Mouse (Mus musculus) kidney, postnatal 10 days (tissue): Measurements from ENCODE around the gene Pptc7.

ENCODE experiments used
- DNase-seq: peaks from one replicate; pipeline ENCODE4 v3.0.0; 2021; ENCODE audit warnings: mixed read lengths

Pptc7 gene

DNA sequence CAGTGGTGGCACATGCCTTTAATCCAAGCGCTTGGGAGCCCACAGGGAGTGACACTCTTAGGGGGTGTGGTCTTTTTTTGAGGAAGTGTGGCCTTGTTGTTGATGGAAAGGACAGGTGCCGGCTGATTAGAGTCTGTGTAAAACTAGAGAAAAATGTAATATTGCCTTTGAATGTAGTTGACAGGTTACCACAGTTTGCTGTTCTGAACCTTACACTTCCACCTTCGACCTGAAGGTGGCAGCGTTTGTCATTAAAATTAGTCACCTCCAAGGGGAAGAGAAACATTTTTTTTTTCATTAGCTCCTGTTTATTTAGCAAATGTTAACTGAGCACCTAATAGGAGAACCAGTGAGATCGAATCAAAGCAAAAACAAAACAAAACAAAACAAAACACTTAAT lies 16.3 kb upstream of the Pptc7 start:
- DNase-seq, result peak; percentile 89

DNA sequence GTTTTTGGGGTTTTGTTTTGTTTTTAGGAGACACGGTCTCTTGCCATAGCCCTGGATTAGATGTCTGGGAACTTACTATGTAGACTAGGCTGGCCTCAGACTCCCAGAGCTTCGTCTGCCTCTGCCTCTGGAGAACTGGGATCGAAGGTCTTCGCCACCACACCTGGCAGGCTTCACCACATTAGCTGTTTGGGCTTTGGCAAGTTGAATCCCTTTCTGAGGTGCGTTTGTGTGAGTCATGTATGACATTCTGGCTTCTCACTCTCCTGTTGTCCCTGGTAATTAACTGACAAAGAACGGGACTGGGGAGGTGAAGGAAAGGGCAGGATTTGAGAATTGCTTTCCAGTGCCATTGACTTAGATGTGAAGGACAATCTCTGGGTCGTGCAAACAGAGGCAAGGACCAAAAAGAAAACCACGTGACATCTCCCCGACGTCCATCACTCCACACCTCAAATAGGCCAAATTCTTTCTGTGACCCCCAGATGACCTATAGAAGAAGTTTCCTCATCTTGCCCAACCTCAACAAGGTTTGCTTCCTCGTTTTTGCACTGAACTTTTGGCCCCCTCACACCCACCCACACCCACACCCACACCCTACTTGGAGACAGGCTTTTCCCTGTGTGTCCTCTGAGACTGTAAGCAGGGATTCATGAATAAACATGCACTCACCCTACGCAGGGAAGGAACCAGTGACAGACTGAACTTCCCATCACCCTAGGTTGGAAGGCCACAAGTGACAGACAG lies 15.1 kb upstream of the Pptc7 start:
- no peak for DNase-seq

DNA sequence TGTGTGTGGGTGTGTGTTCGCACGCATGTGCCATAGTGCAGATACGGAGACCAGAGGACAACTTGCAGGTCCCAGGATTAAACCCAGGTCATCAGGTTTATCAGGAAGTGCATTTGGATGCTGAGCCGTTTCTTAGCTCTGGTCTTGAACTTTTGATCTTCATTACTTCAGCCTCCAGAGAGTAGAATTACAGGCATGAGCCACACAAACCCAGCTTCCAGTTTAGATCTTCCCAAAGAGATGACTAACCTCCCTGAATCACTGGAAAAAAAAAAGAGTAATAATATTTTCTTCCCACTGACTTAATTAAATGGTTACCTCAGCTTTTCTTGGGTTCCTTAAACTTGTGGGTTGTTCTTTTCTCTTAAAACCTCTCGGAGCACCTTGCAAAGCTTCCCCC lies 11.3 kb upstream of the Pptc7 start:
- no peak for DNase-seq

DNA sequence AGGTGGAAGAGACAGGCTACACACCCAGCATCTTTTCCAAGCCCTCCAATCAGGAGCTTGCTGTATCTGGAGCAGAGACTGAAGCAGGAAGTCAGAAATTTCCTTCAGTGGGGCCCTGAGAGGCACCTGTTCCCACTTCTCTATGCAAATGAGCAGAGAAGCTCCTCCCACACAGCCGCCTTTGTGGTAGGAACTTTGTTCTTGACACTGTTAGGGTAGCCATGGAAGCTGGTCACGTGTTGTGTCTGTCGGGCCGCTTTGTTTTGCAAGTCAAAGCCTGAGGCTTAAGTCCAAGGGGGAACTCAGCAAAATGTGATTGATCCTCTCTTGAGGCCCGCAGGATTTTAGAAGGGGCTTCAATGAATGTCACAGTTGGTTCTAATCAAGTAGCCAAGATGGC lies 9.4 kb upstream of the Pptc7 start:
- DNase-seq, result peak; percentile 64

DNA sequence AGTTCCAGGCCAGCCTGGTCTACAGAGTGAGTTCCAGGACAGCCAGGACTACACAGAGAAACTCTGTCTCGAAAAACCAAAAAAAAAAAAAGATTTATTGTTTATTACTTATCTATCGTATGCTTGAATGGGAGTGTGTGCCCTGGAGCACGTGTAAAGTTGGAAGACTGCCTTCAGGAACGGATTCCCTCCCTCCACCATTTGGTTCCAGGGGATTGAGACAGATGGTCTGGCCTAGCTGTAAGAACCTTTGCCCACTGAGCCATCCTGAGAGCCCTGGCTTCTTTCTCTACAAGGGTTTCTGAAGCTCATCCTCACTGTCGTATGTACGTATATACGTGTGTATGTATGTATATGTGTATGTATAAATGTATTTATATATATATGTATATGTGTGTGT lies 5.2 kb upstream of the Pptc7 start:
- no peak for DNase-seq

DNA sequence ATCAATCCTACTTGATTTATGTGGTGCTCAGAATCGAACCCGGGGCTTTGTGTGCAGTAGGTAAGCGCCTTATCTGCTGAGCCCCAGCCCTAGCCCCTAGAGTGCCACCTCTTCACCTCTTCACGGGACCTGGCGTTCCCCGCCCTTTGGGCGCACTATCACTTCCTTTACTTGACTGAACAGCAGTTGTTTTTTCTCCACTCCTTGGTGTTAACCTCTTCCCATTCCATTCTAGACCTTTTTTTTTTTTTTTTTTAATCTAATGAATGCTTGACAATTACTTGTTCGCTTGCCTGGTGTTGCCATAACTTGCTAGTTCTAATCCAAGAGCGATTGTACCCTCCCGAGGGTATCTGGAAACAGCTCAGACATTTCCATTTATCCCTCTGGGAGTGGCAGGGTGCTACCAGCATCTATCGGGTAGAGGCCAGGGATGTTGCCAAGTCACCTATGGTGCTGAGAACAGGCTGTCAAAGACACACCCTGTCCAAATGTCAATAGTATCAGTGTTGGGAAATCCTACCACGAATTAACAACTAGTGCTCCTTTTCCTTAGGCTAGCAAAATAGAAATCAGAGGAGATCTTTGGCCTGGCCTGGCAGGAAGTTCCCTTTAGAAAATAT lies 4.3 kb upstream of the Pptc7 start:
- no peak for DNase-seq

DNA sequence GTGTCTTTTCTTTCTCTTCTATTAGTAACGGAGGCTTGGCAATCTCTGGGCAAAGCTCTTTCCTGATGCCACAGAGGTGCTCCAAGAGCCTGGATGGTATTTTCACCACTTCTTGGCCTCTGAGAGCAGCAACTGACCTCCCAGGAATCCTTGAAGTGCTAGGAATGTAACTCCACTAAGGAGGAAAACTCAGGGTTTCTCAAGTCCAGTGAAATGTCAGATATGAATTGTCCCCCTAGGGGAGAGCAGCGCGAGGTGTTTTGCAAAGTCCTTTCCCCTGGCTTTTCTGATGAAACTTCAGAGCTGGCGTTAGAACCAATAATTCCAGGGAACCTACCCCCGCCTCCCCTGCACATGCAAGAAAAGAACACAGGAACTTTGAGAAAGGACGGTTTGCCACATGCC lies 3.7 kb upstream of the Pptc7 start:
- no peak for DNase-seq

DNA sequence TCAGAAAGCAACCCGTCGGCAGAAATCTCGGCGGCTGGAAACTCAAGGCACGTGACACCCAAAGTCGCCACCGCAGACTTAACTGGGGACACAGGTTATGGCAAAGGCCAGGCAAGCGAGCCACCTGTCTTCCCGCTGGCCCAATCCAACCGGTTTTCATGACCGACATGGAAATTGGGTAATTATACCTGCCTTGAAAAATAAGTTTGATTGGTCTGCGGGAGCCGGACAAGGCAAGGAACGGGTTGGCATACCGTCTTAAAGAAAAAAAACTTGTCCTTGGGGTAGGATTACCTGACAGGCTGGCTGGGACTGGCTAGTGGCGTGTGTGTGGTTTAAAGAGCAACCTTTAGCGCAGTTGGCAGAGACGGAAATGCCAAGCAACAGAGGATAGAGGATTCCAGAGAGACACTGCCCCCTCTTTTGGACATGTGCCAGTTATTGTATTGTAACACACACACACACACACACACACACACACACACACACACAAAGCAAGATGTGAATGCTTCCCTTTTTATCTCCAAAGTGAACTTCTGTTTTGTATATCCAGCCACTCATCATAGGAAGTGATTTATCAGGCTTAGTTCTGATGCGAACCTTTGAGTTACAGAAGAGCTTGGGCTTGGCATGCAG lies 3.2 kb upstream of the Pptc7 start:
- DNase-seq, result peak; percentile 70

DNA sequence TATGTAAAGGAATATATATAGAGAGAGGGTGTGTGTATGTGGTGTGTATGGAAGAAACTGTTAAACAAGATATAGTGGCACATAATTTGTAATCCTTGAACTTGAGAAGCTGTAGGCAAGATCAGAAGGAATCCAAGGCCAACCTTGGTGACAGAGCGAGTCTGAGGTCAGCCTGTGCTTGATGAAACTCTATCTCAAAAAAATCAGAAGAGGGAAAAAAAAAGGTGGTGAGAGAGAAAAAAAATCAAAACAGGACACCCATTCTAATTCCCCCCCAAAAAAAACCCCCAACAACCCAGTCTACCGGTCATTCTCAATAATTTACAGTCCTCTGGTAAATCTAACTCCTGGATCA lies 360 bp upstream of the Pptc7 start:
- DNase-seq, result no peak

DNA sequence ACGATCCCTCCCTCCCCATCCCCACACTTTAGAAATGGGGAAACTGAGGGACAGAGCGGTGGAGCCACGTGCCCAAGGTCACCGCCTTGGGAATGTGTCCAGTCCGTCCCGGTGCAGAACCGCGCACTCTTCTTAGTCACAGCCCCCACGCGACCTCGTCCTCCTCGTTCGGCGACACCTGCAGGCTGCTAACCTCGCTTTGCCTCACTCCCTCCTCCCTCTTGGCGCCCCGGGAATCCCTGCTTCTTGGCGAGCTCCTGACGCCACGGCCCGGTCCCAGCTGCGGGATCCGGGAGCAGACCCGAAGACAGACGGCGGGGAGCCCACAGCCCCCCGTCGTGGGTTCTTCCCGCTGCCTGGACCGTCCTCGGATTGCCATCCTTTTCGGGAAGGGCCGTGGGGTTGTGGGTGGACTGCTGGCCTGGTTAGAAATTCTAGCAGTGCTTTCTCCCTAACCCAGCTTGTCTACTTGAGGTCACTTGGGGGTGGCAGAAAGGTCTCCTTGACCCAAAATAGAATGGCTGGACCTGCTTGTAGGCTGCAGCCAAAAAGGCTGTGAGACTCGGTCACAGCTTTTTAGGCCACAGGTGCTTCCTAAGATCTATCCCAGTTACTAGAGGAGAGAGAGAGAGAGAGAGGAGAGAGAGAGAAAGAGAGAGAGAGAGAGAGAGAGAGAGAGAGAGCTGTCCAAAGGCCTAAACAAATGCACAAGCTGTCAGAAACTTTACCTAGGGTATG lies 1.0 kb downstream of the Pptc7 start:
- DNase-seq, result peak; percentile 69

DNA sequence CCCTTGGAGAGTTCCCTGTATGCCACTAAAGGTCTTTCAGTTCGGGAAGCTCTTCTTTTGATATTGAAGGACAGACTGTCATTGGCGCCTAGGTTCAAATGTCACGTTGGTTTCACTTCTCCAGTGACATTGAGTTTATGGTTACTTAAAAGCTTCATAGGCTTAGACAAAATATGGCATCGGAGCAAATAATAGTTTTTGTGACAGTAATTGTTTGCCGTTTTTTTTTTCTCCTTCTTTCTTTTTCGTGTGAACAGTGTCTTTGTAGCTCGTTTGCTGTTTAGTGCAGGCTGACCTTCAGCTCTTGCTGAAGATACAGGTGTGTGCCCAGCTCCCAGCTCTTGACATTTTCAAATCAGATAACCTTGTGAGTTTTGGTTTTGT lies 1.6 kb downstream of the Pptc7 start:
- DNase-seq, result no peak

DNA sequence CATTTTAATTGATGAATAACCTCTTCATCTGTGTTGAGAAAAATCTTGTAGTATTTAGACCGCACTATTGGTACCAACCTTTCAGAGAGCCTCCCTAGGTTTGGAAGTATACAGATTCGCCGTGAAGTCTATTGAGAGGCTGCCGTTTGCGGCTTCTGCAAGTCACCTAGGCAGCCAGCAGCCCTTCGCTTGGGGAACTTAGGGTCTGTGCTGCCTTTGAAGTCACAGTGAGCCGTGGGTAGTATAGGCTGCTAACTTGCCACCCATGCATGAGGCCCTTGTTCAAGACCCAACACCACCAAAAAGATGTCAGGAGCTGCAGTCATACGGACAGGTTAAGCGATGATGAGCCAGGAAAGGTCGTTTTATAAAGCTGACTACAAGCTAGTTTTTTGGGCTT lies 2.0 kb downstream of the Pptc7 start:
- DNase-seq, result no peak

DNA sequence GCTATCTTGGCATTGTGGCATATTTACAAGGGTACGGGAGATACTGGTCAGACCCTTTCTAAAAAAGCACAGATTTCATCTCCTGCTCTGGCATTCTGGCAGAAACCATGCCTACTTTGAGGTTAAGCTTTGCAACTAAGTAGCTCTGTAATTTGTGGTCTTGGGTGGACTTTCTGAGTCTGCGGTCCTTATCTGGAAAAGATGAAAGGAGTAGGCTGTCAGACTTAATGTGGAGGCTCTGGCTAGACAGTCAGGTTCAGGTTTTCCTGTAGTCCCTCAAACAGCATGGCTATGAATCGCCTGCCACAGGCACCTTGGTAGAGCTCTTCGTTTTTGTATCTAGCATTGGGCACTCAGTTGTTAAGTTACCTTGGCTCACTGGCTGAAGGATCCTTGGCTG lies 2.9 kb downstream of the Pptc7 start:
- no peak for DNase-seq

DNA sequence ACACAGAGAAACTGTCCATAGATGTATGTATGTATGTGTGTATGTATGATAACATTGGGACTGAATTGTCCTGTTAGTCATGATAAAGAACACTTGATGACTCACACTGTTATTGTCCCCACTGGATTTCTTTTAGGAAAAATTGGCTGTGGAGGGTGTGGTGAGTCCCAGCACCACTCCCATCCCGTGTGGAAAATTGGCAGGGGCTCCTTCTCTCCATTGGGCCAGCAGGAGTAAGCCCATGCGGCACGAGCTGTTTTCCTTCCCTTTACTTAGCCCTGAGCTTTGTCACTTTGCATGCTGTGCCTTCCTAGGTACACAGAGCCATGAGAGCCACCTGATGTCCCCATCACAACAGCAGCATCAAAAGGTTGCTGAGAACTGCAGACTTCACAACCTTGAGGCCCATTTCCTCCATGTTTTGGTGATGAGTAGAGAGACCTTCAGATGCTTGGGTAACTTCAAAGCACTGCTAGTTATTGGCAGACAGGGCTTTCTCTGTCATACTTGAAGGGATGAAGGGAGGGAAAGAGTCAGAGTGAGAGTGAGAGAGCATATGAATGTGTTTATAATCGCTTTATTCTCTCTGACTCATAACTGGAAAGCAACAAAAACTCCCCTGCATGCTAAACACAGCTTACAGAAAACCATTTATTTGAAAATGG lies 4.1 kb downstream of the Pptc7 start:
- no peak for DNase-seq

DNA sequence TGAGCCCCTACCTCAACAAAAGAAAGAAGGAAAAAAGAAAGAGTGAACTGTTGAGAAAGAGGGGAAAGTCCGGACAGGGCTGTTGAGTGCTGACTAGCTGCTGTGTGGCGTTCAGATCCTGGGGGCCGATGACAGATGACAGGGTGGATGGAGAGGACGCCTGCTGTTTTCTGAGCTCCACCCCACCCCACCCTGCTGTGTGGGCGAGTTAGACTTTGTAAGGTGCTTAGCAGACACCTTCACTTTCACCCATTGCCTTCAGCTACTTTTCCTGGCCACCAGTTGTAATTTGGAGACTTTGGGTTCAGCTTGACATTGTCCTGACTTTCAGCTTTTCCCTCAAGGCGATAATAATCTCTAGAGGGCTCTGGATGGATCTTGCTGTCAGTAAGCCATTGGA lies 7.0 kb downstream of the Pptc7 start:
- no peak for DNase-seq

DNA sequence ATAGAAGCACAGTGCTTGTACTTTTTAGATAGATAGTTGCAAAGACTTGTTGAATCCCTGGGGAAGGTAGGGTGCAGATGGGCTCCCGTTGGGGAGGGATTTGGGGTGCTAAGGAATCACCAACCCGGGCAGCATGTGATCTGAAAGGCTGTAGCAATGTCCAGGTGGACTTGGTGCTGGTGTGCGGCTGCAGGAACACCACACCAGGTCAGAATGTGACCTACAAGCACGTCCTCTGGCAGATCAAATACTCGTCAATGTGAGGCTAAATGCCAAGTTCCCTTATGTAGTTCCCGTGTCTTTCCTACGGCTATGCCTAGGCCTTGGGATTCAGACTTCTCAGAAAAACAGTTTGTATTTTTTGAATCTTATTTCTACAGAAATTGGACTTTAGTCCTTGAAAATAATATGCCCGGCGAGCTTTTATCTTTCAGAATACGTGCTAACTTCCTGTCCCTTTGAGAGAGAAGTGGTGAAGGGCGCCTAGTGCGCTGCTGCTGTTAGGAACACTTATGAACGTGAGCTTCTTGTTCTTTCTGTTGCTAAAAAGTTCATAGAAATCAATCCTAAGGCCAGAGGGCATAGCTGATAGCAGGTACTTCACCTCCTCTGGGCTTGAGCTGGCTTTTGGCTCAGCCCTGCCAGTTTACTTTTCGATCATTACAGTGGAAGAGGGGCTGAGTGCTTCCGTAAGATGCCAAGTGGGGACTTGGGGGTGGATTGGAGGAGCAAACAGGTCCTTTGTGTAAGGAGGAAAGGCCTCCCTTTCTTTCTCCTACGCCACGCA lies 7.6 kb downstream of the Pptc7 start:
- DNase-seq, result no peak

DNA sequence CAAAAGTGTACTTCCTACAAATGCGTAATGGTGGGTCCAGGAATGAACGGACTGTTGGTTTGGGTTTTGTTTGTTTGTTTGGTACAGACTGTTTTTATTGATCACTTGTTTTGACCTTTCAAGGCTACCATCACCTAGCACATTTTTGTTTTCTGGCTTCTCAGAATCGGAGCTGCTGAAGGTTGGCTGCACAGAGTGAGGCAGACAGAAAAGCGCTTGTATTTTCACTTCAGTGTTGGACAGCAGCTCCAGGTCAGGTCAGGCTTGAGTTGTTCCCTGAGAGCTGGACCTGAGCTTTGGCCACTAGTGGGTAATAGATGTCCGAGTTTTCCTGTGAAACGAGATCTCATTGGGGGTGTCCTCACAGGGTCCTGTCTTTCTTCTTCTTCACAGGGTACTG lies 9.0 kb downstream of the Pptc7 start:
- no peak for DNase-seq

DNA sequence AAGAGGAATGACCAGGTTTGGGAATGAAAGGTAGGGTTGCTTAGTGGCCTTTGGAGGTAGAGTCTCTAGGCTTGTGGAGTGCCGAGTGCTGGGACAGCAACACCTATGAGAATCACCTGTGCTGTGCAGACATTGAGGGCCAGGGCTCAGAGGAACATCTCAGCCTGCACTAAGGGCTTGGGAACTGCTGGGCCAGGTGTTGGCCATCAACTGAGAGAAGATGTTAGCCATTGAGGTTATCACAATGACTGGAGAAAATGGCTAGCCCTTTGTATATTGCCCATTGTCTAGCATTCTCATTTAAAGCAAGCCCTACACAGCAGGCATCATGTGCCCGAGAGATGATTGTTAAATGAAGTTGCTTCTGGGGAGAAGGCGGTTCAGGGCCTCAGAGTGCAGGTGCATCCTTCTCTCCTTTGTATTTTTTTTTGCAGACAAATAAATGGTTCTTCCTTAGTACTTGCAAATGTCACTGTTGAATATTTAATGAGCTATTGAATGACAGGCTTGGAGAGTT lies 10.1 kb downstream of the Pptc7 start:
- no peak for DNase-seq

DNA sequence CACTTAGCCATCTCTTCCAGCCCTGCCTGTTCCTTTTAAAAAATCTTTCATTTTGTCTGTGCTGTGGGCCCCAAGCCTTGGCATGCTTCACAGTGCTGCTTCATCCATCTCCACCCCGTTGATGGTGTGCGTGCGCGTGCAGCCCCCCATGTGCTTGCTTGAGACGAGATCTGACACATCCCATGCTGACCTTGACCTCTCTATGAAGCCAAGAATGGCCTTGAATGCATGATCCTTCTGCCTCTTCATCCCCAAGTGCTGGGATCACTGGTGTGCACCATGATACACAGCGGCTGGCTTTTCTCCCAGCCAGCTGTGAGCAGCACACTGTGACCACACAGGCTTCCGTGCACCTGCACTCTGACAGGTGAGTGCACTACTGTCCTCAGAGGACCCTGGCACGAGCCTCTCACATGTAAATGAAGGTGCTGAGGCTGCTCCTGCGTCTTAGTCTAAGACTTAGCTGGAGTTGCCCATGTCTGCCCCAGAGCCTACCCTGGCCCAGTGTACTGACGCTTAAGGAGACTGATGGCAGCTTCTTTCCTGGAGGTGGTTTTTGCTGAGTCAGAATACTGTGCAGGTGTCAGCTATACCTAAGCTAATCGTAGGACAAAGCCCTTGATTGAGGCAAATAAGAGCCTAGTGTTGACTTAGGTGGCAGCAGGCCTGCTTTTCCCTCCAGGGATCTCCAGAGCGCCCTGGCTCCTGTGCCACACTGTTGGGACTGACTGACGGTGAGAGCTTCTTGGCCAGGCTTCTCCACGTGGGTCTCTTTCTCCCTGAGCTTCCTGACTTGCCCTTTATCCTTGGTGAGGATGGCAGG lies 11.2 kb downstream of the Pptc7 start:
- no peak for DNase-seq

DNA sequence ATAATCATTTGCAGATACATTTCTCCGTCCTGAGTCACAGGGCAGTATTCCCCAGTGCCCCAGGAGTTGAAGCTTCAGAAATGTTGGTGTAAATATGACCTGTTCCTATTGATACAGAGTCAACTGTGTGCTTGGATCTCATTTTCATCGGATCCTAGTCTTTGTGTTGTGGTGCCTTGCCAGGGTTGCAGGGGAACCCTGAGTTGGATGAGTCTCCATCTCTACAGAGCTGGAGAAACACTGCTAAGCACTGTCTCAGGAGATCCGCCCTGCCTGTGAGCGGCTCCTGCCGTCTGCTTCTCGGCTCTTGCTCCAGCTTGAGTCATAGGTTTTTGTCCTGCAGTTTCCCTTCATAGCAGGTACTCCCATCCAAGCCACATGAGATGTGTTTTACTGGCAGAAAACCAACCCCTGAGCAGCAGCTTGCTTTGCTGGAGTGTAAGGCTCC lies 15.9 kb downstream of the Pptc7 start:
- DNase-seq, result no peak
